Mouse (Mus musculus) spleen, adult 10 weeks (tissue): ENCODE data around the gene Atpif1. TPM values are rescaled to one million over a fixed set of nuclear protein-coding genes. Genes with fewer than 3 reads are reported as not detected.

Experiments
- polyA plus RNA-seq: library from polyadenylated mRNA; stranded (reverse); fragments of 350-450 nt; fragmentation: Illumina TruSeq; extraction: RNeasy Lipid Tissue Mini Kit (QIAGEN cat#74804); gene quantifications from one replicate; pipeline ENCODE4 v1.2.3, GENCODE M21; 2015; ENCODE audit warnings: low replicate concordance; ENCODE audit not compliant: insufficient read depth

Gene Atpif1
- 190 TPM for polyA plus RNA-seq

GRCm38 (mm10) chr4:132532981-132533916 lies at the start of gene Atpif1:
Gene Atpif1 (minus strand): TSS chr4:132533659.

GRCm38 (mm10) chr4:132563965-132564364 lies 30.5 kb upstream of the Atpif1 start, which contains the start of gene Ptafr:
Gene Ptafr (plus strand): TSS chr4:132564067.

GRCm38 (mm10) chr4:132535406-132536121 lies 2.1 kb upstream of the Atpif1 start, which contains the start of gene Dnajc8:
Gene Dnajc8 (plus strand): TSS chr4:132535550.

GRCm38 (mm10) chr4:132510352-132510798 lies 23.1 kb downstream of the Atpif1 start, which contains the start of gene Sesn2:
Gene Sesn2 (minus strand): TSS chr4:132510501.

Other genes with a start within 250 kb of the Atpif1 start
- 0.36 TPM for gene Rab42, start 230.3 kb downstream of the Atpif1 start, polyA plus RNA-seq
- gene Trnau1ap, start 204.1 kb downstream of the Atpif1 start, polyA plus RNA-seq, result 44.6 TPM
- gene Rcc1, start 180.1 kb downstream of the Atpif1 start, polyA plus RNA-seq, result 25.2 TPM
- 21.3 TPM for gene Phactr4, start 111.2 kb downstream of the Atpif1 start, polyA plus RNA-seq
- 7.9 TPM for gene Med18, start 69.7 kb downstream of the Atpif1 start, polyA plus RNA-seq
- gene Sesn2, start 23.2 kb downstream of the Atpif1 start, polyA plus RNA-seq, result 5.6 TPM
- 258 TPM for gene Dnajc8, start 1.9 kb upstream of the Atpif1 start, polyA plus RNA-seq
- 12.6 TPM for gene Ptafr, start 30.4 kb upstream of the Atpif1 start, polyA plus RNA-seq
- gene Eya3, start 105.3 kb upstream of the Atpif1 start, polyA plus RNA-seq, result 47.3 TPM
- 2.7 TPM for gene Xkr8, start 198.9 kb upstream of the Atpif1 start, polyA plus RNA-seq
- 1.1 TPM for gene Smpdl3b, start 223.6 kb upstream of the Atpif1 start, polyA plus RNA-seq
- gene Rpa2, start 234.7 kb upstream of the Atpif1 start, polyA plus RNA-seq, result 24.6 TPM